Mouse (Mus musculus) gonadal fat pad, adult 2 months (tissue): ENCODE measurements around the gene Wfdc15a. TPM values are rescaled to one million over a fixed set of nuclear protein-coding genes. Genes with fewer than 3 reads are reported as not detected.
"Not testable (repeated sequence)": the region's sequence is repeated elsewhere in the genome, so short reads cannot be mapped to it uniquely, and the experiment has no call there.

ENCODE experiments used
- DNase-seq: peaks from one replicate; pipeline ENCODE4 v3.0.0-alpha.2; 2012; ENCODE audit warnings: low read depth
- polyA plus RNA-seq: library from polyadenylated mRNA; depleted of rRNA; stranded (reverse); fragments of >200 nt; gene quantifications from 2 replicates; pipeline ENCODE4 v1.2.3, GENCODE M21; 2012; rRNA removed

The Wfdc15a gene
- polyA plus RNA-seq: 0.63 and 1.6 TPM in 2 replicates

GRCm38 (mm10) chr2:164199626-164200327 is at the start of gene Wfdc15a:
Gene Wfdc15a, minus strand, starts transcription at chr2:164200130.
- DNase-seq: no peak

GRCm38 (mm10) chr2:164238366-164238765 is 38.4 kb upstream of the Wfdc15a start, which contains the start of gene Svs2:
Gene Svs2, minus strand, starts transcription at chr2:164238466.
- no peak for DNase-seq

GRCm38 (mm10) chr2:164232671-164233070 is 32.7 kb upstream of the Wfdc15a start:
- no peak for DNase-seq

GRCm38 (mm10) chr2:164228361-164229070 is 28.6 kb upstream of the Wfdc15a start:
- no peak for DNase-seq

- no peak for DNase-seq
Measured at GRCm38 (mm10) chr2:164221522-164221921, 21.6 kb upstream of the Wfdc15a start, which contains the start of gene Wfdc15b. Gene Wfdc15b, minus strand, starts transcription at chr2:164221660.

- no peak for DNase-seq
Measured at GRCm38 (mm10) chr2:164219295-164219694, 19.4 kb upstream of the Wfdc15a start.

- no peak for DNase-seq
Measured at GRCm38 (mm10) chr2:164212711-164213110, 12.8 kb upstream of the Wfdc15a start.

- DNase-seq: no peak
Measured at GRCm38 (mm10) chr2:164210892-164211291, 11.0 kb upstream of the Wfdc15a start.

- DNase-seq: no peak
Measured at GRCm38 (mm10) chr2:164206676-164207075, 6.7 kb upstream of the Wfdc15a start.

GRCm38 (mm10) chr2:164206011-164206410 is 6.1 kb upstream of the Wfdc15a start:
- DNase-seq: not testable (repeated sequence)

- no peak for DNase-seq
Measured at GRCm38 (mm10) chr2:164196700-164196990, 3.3 kb downstream of the Wfdc15a start.

- DNase-seq: no peak
Measured at GRCm38 (mm10) chr2:164195971-164196699, 3.8 kb downstream of the Wfdc15a start.

GRCm38 (mm10) chr2:164194959-164195630 is 4.8 kb downstream of the Wfdc15a start:
- DNase-seq: no peak

- no peak for DNase-seq
Measured at GRCm38 (mm10) chr2:164192279-164192678, 7.7 kb downstream of the Wfdc15a start.

GRCm38 (mm10) chr2:164190576-164190975 is 9.4 kb downstream of the Wfdc15a start, which contains the start of gene Wfdc12:
Gene Wfdc12, minus strand, starts transcription at chr2:164190608.
- no peak for DNase-seq

- DNase-seq: no peak
Measured at GRCm38 (mm10) chr2:164188722-164189121, 11.2 kb downstream of the Wfdc15a start.

- no peak for DNase-seq
Measured at GRCm38 (mm10) chr2:164184145-164184719, 15.7 kb downstream of the Wfdc15a start.

- DNase-seq: no peak
Measured at GRCm38 (mm10) chr2:164183340-164183739, 16.6 kb downstream of the Wfdc15a start.

GRCm38 (mm10) chr2:164182692-164183255 is 17.2 kb downstream of the Wfdc15a start, which contains the start of gene Wfdc5:
Gene Wfdc5, minus strand, starts transcription at chr2:164182742.
- no peak for DNase-seq

GRCm38 (mm10) chr2:164180770-164181169 is 19.2 kb downstream of the Wfdc15a start:
- DNase-seq: no peak

- no peak for DNase-seq
Measured at GRCm38 (mm10) chr2:164180124-164180523, 19.8 kb downstream of the Wfdc15a start.
